ENCODE assay signal across 7 mouse cellular contexts in genomic region chr7:141476226-141476980, GRCm38 (mm10). TPM values are rescaled to one million over a fixed set of nuclear protein-coding genes. Genes with fewer than 3 reads are reported as not detected.
DNase-seq lines count a peak whose midpoint lies in the region; ATAC-seq and TF ChIP-seq lines count a peak whose summit lies in the region.

No protein-coding gene starts in this region.

- no peaks in the 10 kb centered on the region for H3K4me1 ChIP-seq in ES-Bruce4 (ENCODE audit: control insufficient read depth, insufficient read depth, low read length)
- H3K4me1 ChIP-seq in heart, embryonic 10.5 days: peaks cover 58% of the 10 kb centered on the region
- peaks cover 45% of the 10 kb centered on the region for H3K4me1 ChIP-seq in kidney, embryonic 14.5 days (ENCODE audit: control insufficient read depth, insufficient read depth, low read length)

- no peak for TF ChIP-seq POLR2A in ES-Bruce4 (IDR thresholded peaks at IDR 0.05; ENCODE audit: insufficient read depth, low read length)

- H3K9ac ChIP-seq in ES-Bruce4 (ENCODE audit: low read depth, poor library complexity, severe bottlenecking): peak overlapping the region; percentile 92
- H3K9ac ChIP-seq in kidney, embryonic 14.5 days (ENCODE audit: low read depth, low read length): peak overlapping the region; percentile 87

- WGBS in heart, embryonic 10.5 days: under 1% methylated on average over 17 of the region's 17 CpGs
- 3% methylated on average over 10 of the region's 17 CpGs for WGBS in kidney, embryonic 14.5 days

- H3K9me3 ChIP-seq in ES-Bruce4 (replicated peaks; ENCODE audit: control insufficient read depth, insufficient read depth, low read length, poor library complexity, severe bottlenecking): no peaks in the 10 kb centered on the region
- no peaks in the 10 kb centered on the region for H3K9me3 ChIP-seq in heart, embryonic 10.5 days
- H3K9me3 ChIP-seq in kidney, embryonic 14.5 days (ENCODE audit: control insufficient read depth, low read length): no peaks in the 10 kb centered on the region

- no peak overlapping the region for H3K27ac ChIP-seq in ES-Bruce4 (ENCODE audit: insufficient read depth, low read length)
- H3K27ac ChIP-seq in heart, embryonic 10.5 days: peak overlapping the region; percentile 99
- H3K27ac ChIP-seq in kidney, embryonic 14.5 days (ENCODE audit: low read depth, low read length): peak overlapping the region; percentile 95

- TF ChIP-seq EP300 in ES-Bruce4 (IDR thresholded peaks at IDR 0.05; ENCODE audit: insufficient read depth, low read depth, low read length): peak; percentile 60; the same call in 1 of the 2 replicates

- ATAC-seq in kidney, embryonic 14.5 days (ENCODE audit: low FRiP score, low TSS enrichment): peak; percentile 70

- no peaks in the 10 kb centered on the region for H3K27me3 ChIP-seq in ES-Bruce4 (ENCODE audit: control insufficient read depth, insufficient read depth, low read length, poor library complexity, severe bottlenecking)
- no peaks in the 10 kb centered on the region for H3K27me3 ChIP-seq in heart, embryonic 10.5 days (ENCODE audit: insufficient read depth, poor library complexity, severe bottlenecking)
- no peaks in the 10 kb centered on the region for H3K27me3 ChIP-seq in kidney, embryonic 14.5 days (ENCODE audit: control insufficient read depth, insufficient read depth, low read length)

- TF ChIP-seq CTCF in ES-Bruce4 (IDR thresholded peaks at IDR 0.05; ENCODE audit: low read depth, low read length): no peak

- peak overlapping the region; percentile 98 for H3K4me3 ChIP-seq in ES-Bruce4 (ENCODE audit: low read depth, low read length)
- H3K4me3 ChIP-seq in heart, embryonic 10.5 days: peak overlapping the region; percentile 92
- H3K4me3 ChIP-seq in kidney, embryonic 14.5 days (ENCODE audit: low read length): peak overlapping the region; percentile 85

- peak overlapping the region; percentile 90 for H3K4me2 ChIP-seq in kidney, embryonic 14.5 days (replicated peaks; ENCODE audit: low read depth, low read length)

- peaks cover 12% of the 10 kb centered on the region; the same call in 1 of the 2 replicates for H3K36me3 ChIP-seq in ES-Bruce4 (ENCODE audit: control insufficient read depth, insufficient read depth, low read length, poor library complexity, severe bottlenecking)
- peaks cover 13% of the 10 kb centered on the region for H3K36me3 ChIP-seq in heart, embryonic 10.5 days
- peaks cover 14% of the 10 kb centered on the region for H3K36me3 ChIP-seq in kidney, embryonic 14.5 days (ENCODE audit: control insufficient read depth, insufficient read depth, low read length)

- DNase-seq in 3T3-L1 (ENCODE audit: low read depth, low spot score): peak; percentile 87
- DNase-seq in embryo, embryonic 9.5 days (ENCODE audit: extremely low spot score): peak; percentile 80
- peak; percentile 92 for DNase-seq in heart, embryonic 10.5 days (ENCODE audit: low spot score)
- peak; percentile 86 for DNase-seq in lung, postnatal 14 days
- peak; percentile 82 for DNase-seq in ovary, postnatal 36 days (ENCODE audit: low spot score)

RNA-seq across cellular contexts. Expression of gene Tspan4, which starts 1.4 kb away (rescaled TPM):
- 37.4 and 39.9 TPM in 2 replicates for polyA plus RNA-seq in ES-Bruce4 (2011; ENCODE audit: insufficient read depth, insufficient read length, low read depth, missing spikeins)
- 69.0 and 70.8 TPM in 2 replicates for polyA plus RNA-seq in heart, embryonic 10.5 days (2016; fragmentation: Nextera tagmentation; extraction: Ambion mirVana)
- polyA plus RNA-seq in kidney, embryonic 14.5 days (2014; fragmentation: Nextera tagmentation; extraction: Ambion mirVana): 71.9 and 90.2 TPM in 2 replicates

RNA-seq across cellular contexts. Expression of gene Polr2l, which starts 1.5 kb away (rescaled TPM):
- 12.1 and 15.3 TPM in 2 replicates for polyA plus RNA-seq in ES-Bruce4 (2011; ENCODE audit: insufficient read depth, insufficient read length, low read depth, missing spikeins)
- polyA plus RNA-seq in heart, embryonic 10.5 days (2016; fragmentation: Nextera tagmentation; extraction: Ambion mirVana): 73.2 and 74.5 TPM in 2 replicates
- 77.9 and 85.5 TPM in 2 replicates for polyA plus RNA-seq in kidney, embryonic 14.5 days (2014; fragmentation: Nextera tagmentation; extraction: Ambion mirVana)

RNA-seq across cellular contexts. Expression of gene Cd151, which starts 9.2 kb away (rescaled TPM):
- 99.0 and 107 TPM in 2 replicates for polyA plus RNA-seq in ES-Bruce4 (2011; ENCODE audit: insufficient read depth, insufficient read length, low read depth, missing spikeins)
- polyA plus RNA-seq in heart, embryonic 10.5 days (2016; fragmentation: Nextera tagmentation; extraction: Ambion mirVana): 23.1 and 38.2 TPM in 2 replicates
- 93.2 and 108 TPM in 2 replicates for polyA plus RNA-seq in kidney, embryonic 14.5 days (2014; fragmentation: Nextera tagmentation; extraction: Ambion mirVana)

RNA-seq across cellular contexts. Expression of gene Cracr2b, which starts 15.5 kb away (rescaled TPM):
- polyA plus RNA-seq in ES-Bruce4 (2011; ENCODE audit: insufficient read depth, insufficient read length, low read depth, missing spikeins): 13.5 and 14.0 TPM in 2 replicates
- 14.0 and 14.6 TPM in 2 replicates for polyA plus RNA-seq in heart, embryonic 10.5 days (2016; fragmentation: Nextera tagmentation; extraction: Ambion mirVana)
- 13.1 and 13.4 TPM in 2 replicates for polyA plus RNA-seq in kidney, embryonic 14.5 days (2014; fragmentation: Nextera tagmentation; extraction: Ambion mirVana)

RNA-seq across cellular contexts. Expression of gene Pnpla2, which starts 21.4 kb away (rescaled TPM):
- 33.3 and 43.5 TPM in 2 replicates for polyA plus RNA-seq in ES-Bruce4 (2011; ENCODE audit: insufficient read depth, insufficient read length, low read depth, missing spikeins)
- polyA plus RNA-seq in heart, embryonic 10.5 days (2016; fragmentation: Nextera tagmentation; extraction: Ambion mirVana): 28.3 and 38.9 TPM in 2 replicates
- polyA plus RNA-seq in kidney, embryonic 14.5 days (2014; fragmentation: Nextera tagmentation; extraction: Ambion mirVana): 27.4 and 31.9 TPM in 2 replicates
